Mouse (Mus musculus): ENCODE results near the gene Pi4kb.

- TF ChIP-seq CTCF (IDR thresholded peaks at IDR 0.05; ENCODE audit: low read depth): no peak
- TF ChIP-seq EP300 (optimal IDR thresholded peaks at IDR 0.05): no peak
Observed at GRCm38 (mm10) chr3:95014428-95015151, 40.1 kb downstream of the Pi4kb start.
